Mouse (Mus musculus) heart, embryonic 10.5 days (tissue): ENCODE results near the gene Npat. TPM values are rescaled to one million over a fixed set of nuclear protein-coding genes. Genes with fewer than 3 reads are reported as not detected.

Source experiments
- DNase-seq: peaks from one replicate; pipeline ENCODE4 v3.0.0-alpha.2; 2017; ENCODE audit warnings: low spot score
- H3K27ac ChIP-seq: fragments of 300-500 bp; sonication (generic); 2 replicates; pipeline ENCODE4 v1.5.1; 2016; ENCODE audit warnings: mild to moderate bottlenecking
- H3K27me3 ChIP-seq: fragments of 300-500 bp; sonication (generic); 2 replicates; pipeline ENCODE4 v1.6.1; 2016; ENCODE audit warnings: mild to moderate bottlenecking; ENCODE audit not compliant: poor library complexity, insufficient read depth, severe bottlenecking
- H3K36me3 ChIP-seq: fragments of 300-500 bp; sonication (generic); 2 replicates; pipeline ENCODE4 v1.6.1; 2016; ENCODE audit warnings: mild to moderate bottlenecking, moderate library complexity
- H3K4me1 ChIP-seq: fragments of 300-500 bp; sonication (generic); 2 replicates; pipeline ENCODE4 v1.6.1; 2016; ENCODE audit warnings: mild to moderate bottlenecking
- H3K4me3 ChIP-seq: fragments of 300-500 bp; sonication (generic); 2 replicates; pipeline ENCODE4 v1.5.1; 2016; ENCODE audit warnings: mild to moderate bottlenecking, moderate library complexity
- H3K9me3 ChIP-seq: fragments of 300-500 bp; sonication (generic); 2 replicates; pipeline ENCODE4 v1.6.1; 2016; ENCODE audit warnings: mild to moderate bottlenecking, moderate library complexity
- WGBS: fragments of 180-500 bp; shearing (Covaris S2); methylation state at CpG from one replicate; pipeline ENCODE4 v1.1.7; 2016; 5-methylcytosine and 5-hydroxymethylcytosine counted together
- polyA plus RNA-seq: library from polyadenylated mRNA; unstranded; fragments of >200 nt; fragmentation: Nextera tagmentation; extraction: Ambion mirVana; gene quantifications from 2 replicates; pipeline ENCODE4 v1.2.1, GENCODE M21; 2016

Npat gene
- polyA plus RNA-seq, result 17.5 TPM in 2 replicates

DNA sequence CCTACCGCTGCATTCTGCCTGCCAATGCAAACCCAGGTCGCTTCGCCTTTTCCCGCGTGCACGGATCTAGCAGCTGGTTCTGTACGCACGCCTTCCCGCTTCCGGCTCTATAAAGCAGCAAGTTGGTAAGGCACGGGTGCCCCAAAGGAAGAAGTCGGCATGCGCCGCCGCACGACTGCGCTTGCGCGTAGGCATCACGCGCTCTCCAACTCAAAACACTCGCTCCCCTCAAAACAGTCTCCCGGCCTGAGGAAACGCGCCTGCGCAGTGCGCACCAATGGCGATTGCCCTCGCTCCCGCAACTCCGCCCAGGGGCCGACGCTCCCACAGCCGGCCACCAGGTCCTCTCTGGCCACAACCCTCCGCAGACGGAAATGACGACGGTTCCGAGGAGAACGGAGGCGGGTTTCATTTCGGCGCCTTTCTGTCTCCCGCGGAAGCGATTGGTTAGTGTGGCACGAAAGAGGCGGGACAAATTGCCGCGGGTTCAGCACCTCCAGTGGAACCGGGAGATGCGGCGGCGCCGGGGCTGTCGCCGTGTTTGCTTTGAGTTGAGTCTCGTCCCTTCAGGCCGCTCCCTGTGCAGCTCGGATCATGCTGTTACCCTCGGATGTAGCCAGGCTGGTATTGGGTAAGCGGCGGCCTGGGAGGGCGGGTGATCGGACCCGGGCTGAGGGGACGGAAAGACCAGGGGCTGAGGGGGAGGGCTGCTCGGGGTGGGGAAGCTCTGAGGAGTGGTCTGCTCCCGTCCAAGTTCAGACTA, at the start of gene Npat, which contains the start of gene Atm:
TSS of gene Npat (plus strand) at position 490 of the 763 bp plus-strand sequence.
TSS of gene Atm (minus strand) at position 183 of the 763 bp plus-strand sequence.
- H3K27me3 ChIP-seq, result no peaks in the 10 kb centered on the region

DNA sequence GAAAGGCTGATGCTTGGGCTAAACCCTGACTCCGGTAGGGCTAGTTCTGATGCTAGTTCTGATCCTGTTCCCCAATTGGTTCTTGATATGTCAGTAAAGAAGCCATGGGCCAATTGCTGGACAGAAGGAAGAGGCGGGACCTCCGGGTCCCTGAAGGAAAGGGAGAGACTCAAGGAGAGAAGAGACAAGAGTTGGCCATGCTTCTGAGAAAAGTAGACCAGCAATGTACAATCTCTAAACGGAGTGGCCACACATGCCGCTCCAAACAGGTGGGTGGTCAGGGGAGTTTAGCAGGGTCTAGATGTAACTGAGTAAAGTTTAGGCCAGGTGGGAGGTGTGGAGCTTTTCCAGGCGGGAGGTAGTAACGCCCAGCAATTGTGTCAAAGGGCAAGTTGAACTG, 28.8 kb upstream of the Npat start:
- WGBS, result 84% methylated on average over 7 of the region's 7 CpGs
- peaks cover 44% of the 10 kb centered on the region for H3K36me3 ChIP-seq

More for the DNA sequence above, at the start of gene Npat, which contains the start of gene Atm:
- Histone ChIP-seq H3K36me3 (peaks cover 12% of the 10 kb centered on the region; the same call in 1 of the 2 replicates), H3K4me1 (peaks cover 16% of the 10 kb centered on the region), H3K4me3 (peak within 1 kb of the TSS; percentile 91), H3K9me3 (no peaks in the 10 kb centered on the region), H3K27ac (peak within 1 kb of the TSS; percentile 94)
- under 1% methylated on average over 69 of the region's 69 CpGs for WGBS
- peak; percentile 100 for DNase-seq

DNA sequence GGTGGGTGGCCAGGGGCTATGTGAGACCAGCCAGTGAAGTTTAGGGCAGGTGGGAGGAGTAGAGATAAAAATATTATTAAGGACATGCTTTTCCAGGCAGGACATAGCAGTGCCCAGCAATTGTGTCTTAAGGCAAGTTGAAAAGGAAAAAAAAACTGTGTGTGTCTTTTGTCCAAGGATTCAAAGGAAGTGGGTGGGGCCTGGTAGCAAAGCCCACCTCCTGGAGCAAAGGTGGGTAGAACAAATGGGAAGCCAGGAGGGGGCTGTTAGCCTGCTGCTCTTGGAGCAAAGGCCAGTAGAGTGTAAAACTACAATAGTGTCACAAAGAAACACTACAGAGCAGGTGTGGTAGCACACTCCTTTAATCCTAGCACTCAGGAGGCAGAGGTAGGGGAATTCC, 22.8 kb upstream of the Npat start:
- Histone ChIP-seq H3K4me1 (0 out of 2 replicates have a peak, but pooled peaks cover 4% of the 10 kb centered on the region), H3K36me3 (peaks cover 28% of the 10 kb centered on the region), H3K27ac (no peak overlapping the region), H3K4me3 (no peak overlapping the region), H3K9me3 (no peaks in the 10 kb centered on the region), H3K27me3 (no peaks in the 10 kb centered on the region)
- no peak for DNase-seq

More for the DNA sequence above, 28.8 kb upstream of the Npat start:
- no peaks in the 10 kb centered on the region for H3K4me1 ChIP-seq
- DNase-seq, result no peak
- no peaks in the 10 kb centered on the region for H3K9me3 ChIP-seq
- H3K4me3 ChIP-seq, result no peak overlapping the region
- H3K27ac ChIP-seq, result no peak overlapping the region
- no peaks in the 10 kb centered on the region for H3K27me3 ChIP-seq

DNA sequence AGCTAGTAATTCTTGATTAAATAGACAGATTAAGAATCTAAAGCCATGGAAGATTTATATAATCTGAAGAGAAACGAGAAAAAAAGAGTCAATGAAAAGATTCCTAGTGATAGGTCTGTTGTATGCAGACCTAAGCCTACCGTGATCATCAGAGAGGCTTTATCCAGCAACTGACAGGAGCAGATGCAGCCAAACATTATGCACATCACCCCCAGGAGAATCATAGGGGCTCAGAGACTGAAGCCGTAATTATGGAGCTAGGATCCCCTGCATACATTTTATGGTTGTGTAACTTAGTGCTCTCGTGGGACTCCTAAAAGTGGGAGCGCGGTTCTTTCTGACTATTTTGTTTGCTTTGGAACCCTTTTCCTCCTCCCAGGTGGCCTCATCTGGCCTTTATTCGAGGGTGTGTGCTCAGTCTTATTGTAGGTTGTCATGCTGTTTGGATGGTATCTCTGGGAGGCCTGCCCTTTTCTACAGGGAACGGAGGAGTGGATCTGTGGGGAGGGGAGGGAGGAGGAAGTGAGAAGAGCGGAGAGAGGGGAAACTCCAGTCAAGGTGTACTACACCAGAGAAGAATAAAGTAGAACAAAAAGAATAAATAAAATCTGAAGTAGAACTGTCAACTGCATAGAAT, 19.4 kb upstream of the Npat start:
- no peaks in the 10 kb centered on the region for H3K9me3 ChIP-seq
- WGBS, result 72% methylated on average over 9 of the region's 9 CpGs
- no peak overlapping the region for H3K4me3 ChIP-seq
- 0 out of 2 replicates have a peak, but pooled peaks cover 4% of the 10 kb centered on the region for H3K4me1 ChIP-seq
- H3K36me3 ChIP-seq, result peaks cover 27% of the 10 kb centered on the region
- H3K27ac ChIP-seq, result no peak overlapping the region
- no peak for DNase-seq
- no peaks in the 10 kb centered on the region for H3K27me3 ChIP-seq

- Histone ChIP-seq H3K4me1 (peaks cover 16% of the 10 kb centered on the region), H3K36me3 (peaks cover 23% of the 10 kb centered on the region; the same call in 1 of the 2 replicates), H3K27ac (peak overlapping the region; percentile 94), H3K4me3 (peak overlapping the region; percentile 91), H3K27me3 (no peaks in the 10 kb centered on the region), H3K9me3 (no peaks in the 10 kb centered on the region)
- DNase-seq, result no peak
- 18% methylated on average over 17 of the region's 17 CpGs for WGBS
Measured at GRCm38 (mm10) chr9:53535416-53536320, 1.2 kb upstream of the Npat start.

DNA sequence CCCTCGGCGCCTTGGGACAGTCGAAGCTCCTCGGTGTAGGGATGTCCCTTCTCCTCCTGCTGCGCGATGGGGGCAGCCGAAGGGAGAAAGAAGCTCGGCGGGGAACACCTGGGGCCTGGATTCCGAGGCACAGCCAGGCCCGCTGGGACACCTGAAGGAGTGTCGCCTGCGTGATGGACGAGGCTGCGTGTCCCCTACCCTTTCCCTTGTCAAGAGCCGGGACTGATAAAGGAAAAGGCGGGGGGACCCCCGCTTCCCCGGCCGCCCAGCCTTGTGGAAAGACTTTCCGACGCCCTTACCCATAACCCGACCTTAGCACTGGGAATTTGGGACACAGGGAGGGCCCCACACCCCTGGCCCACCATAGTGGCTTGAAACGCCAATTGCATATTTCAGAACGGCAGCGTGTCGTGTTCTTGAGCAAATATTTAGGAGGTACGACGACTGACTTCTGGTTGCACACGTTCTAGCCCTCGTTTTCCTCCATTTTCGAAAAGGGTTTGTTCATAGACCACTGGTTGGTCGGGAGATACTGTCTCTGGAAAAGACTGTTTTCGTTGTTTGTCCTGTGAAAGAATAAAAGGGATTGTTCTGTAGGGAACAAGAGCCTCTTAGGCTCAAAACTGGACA, 604 bp downstream of the Npat start:
- H3K9me3 ChIP-seq, result no peaks in the 10 kb centered on the region
- peak overlapping the region; percentile 91 for H3K4me3 ChIP-seq
- 2% methylated on average over 34 of the region's 34 CpGs for WGBS
- H3K4me1 ChIP-seq, result peaks cover 16% of the 10 kb centered on the region
- H3K27ac ChIP-seq, result peak overlapping the region; percentile 94
- H3K36me3 ChIP-seq, result peaks cover 8% of the 10 kb centered on the region; the same call in 1 of the 2 replicates
- H3K27me3 ChIP-seq, result no peaks in the 10 kb centered on the region
- peak; percentile 82 for DNase-seq

- H3K4me1 ChIP-seq, result no peaks in the 10 kb centered on the region
- peaks cover 91% of the 10 kb centered on the region for H3K36me3 ChIP-seq
- WGBS, result 89% methylated on average over 6 of the region's 6 CpGs
- H3K9me3 ChIP-seq, result no peaks in the 10 kb centered on the region
- no peak for DNase-seq
- H3K27me3 ChIP-seq, result no peaks in the 10 kb centered on the region
- no peak overlapping the region for H3K27ac ChIP-seq
- H3K4me3 ChIP-seq, result no peak overlapping the region
Measured at GRCm38 (mm10) chr9:53570662-53571061, 33.8 kb downstream of the Npat start.

- no peak overlapping the region for H3K27ac ChIP-seq
- H3K27me3 ChIP-seq, result no peaks in the 10 kb centered on the region
- no peaks in the 10 kb centered on the region for H3K9me3 ChIP-seq
- no peak overlapping the region for H3K4me3 ChIP-seq
- no peaks in the 10 kb centered on the region for H3K4me1 ChIP-seq
- no peak for DNase-seq
- 84% methylated on average over 7 of the region's 7 CpGs for WGBS
- peaks cover 84% of the 10 kb centered on the region for H3K36me3 ChIP-seq
Measured at GRCm38 (mm10) chr9:53572516-53573307, 35.9 kb downstream of the Npat start.

DNA sequence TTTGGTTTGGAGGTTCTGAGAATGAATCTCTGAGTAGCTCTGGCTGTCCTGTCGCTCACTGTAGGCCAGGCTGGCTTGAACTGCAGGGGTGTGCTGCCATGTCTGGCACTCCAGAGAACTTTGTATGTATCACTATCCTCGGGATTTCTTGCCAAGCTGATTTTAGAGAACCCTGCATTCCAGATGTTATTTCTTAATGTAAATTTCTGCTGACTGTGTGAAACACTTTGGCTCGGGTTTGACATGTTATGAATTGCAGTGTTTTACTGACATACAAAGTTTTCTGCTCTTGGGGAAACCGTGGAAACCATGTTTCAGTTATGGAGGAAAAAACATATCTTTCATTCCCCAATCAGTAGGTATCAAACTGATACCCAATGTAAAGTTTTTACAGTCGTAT, 38.9 kb downstream of the Npat start:
- peaks cover 79% of the 10 kb centered on the region for H3K36me3 ChIP-seq

GRCm38 (mm10) chr9:53581870-53582269, 45.0 kb downstream of the Npat start:
- no peak overlapping the region for H3K27ac ChIP-seq
- H3K36me3 ChIP-seq, result peaks cover 78% of the 10 kb centered on the region
- 89% methylated on average over 4 of the region's 4 CpGs for WGBS
- no peak overlapping the region for H3K4me3 ChIP-seq
- DNase-seq, result no peak
- H3K4me1 ChIP-seq, result no peaks in the 10 kb centered on the region
- no peaks in the 10 kb centered on the region for H3K27me3 ChIP-seq
- no peaks in the 10 kb centered on the region for H3K9me3 ChIP-seq

More for the DNA sequence above, 38.9 kb downstream of the Npat start:
- no peaks in the 10 kb centered on the region for H3K27me3 ChIP-seq
- WGBS, result 93% methylated on average over 5 of the region's 5 CpGs
- H3K9me3 ChIP-seq, result no peaks in the 10 kb centered on the region
- H3K27ac ChIP-seq, result no peak overlapping the region
- no peak for DNase-seq
- H3K4me3 ChIP-seq, result no peak overlapping the region
- H3K4me1 ChIP-seq, result no peaks in the 10 kb centered on the region

- WGBS, result 19% methylated on average over 3 of the region's 3 CpGs
- Histone ChIP-seq H3K4me1 (no peaks in the 10 kb centered on the region), H3K9me3 (no peaks in the 10 kb centered on the region), H3K4me3 (no peak overlapping the region), H3K27me3 (no peaks in the 10 kb centered on the region), H3K36me3 (peaks cover 50% of the 10 kb centered on the region), H3K27ac (no peak overlapping the region)
- DNase-seq, result peak; percentile 75
Measured at GRCm38 (mm10) chr9:53594764-53595163, 57.9 kb downstream of the Npat start.
